Mouse (Mus musculus) ES-Bruce4 (cell line): ENCODE data around the gene Pip5k1a. TPM values are rescaled to one million over a fixed set of nuclear protein-coding genes. Genes with fewer than 3 reads are reported as not detected.

Experiments used
- H3K27ac ChIP-seq: 2 replicates; pipeline ENCODE4 v1.5.1; 2012; ENCODE audit warnings: low read length, inconsistent platforms; ENCODE audit not compliant: insufficient read depth
- H3K27me3 ChIP-seq: 2 replicates; pipeline ENCODE4 v1.6.1; 2012; ENCODE audit warnings: mild to moderate bottlenecking, low read length, inconsistent platforms; ENCODE audit not compliant: control insufficient read depth, poor library complexity, insufficient read depth, severe bottlenecking
- H3K36me3 ChIP-seq: 2 replicates; pipeline ENCODE4 v1.6.1; 2012; ENCODE audit warnings: inconsistent platforms, mild to moderate bottlenecking, low read length, moderate library complexity; ENCODE audit not compliant: control insufficient read depth, poor library complexity, insufficient read depth, severe bottlenecking
- H3K4me1 ChIP-seq: one replicate; pipeline ENCODE4 v1.8.1; 2011; ENCODE audit warnings: low read length; ENCODE audit not compliant: control insufficient read depth, insufficient read depth
- H3K4me3 ChIP-seq: 2 replicates; pipeline ENCODE4 v1.5.1; 2011; ENCODE audit warnings: low read depth, mild to moderate bottlenecking, low read length
- H3K9ac ChIP-seq: 2 replicates; pipeline ENCODE4 v1.6.1; 2012; ENCODE audit warnings: low read depth, mild to moderate bottlenecking, inconsistent platforms; ENCODE audit not compliant: poor library complexity, severe bottlenecking
- H3K9me3 ChIP-seq: replicated peaks from 2 replicates; pipeline ENCODE4 v1.6.1; 2012; ENCODE audit warnings: mild to moderate bottlenecking, low read length, inconsistent platforms; ENCODE audit not compliant: control insufficient read depth, poor library complexity, insufficient read depth, severe bottlenecking
- CTCF ChIP-seq: IDR thresholded peaks from one replicate; pipeline ENCODE4 v1.8.1; 2011; ENCODE audit warnings: low read depth, low read length
- EP300 ChIP-seq: IDR thresholded peaks from 2 replicates; pipeline ENCODE4 v1.6.1; 2011; ENCODE audit warnings: low read depth, low read length; ENCODE audit not compliant: insufficient read depth
- POLR2A ChIP-seq: IDR thresholded peaks from one replicate; pipeline ENCODE4 v1.8.1; 2011; ENCODE audit warnings: low read length; ENCODE audit not compliant: insufficient read depth
- polyA plus RNA-seq: library from polyadenylated mRNA; stranded (reverse); fragments of >200 nt; gene quantifications from 2 replicates; pipeline ENCODE4 v1.2.4, GENCODE M21; 2011; ENCODE audit warnings: low read depth; ENCODE audit not compliant: missing spikeins, insufficient read depth, insufficient read length

Gene Pip5k1a
- polyA plus RNA-seq, 1 experiment = 53.9 TPM

DNA sequence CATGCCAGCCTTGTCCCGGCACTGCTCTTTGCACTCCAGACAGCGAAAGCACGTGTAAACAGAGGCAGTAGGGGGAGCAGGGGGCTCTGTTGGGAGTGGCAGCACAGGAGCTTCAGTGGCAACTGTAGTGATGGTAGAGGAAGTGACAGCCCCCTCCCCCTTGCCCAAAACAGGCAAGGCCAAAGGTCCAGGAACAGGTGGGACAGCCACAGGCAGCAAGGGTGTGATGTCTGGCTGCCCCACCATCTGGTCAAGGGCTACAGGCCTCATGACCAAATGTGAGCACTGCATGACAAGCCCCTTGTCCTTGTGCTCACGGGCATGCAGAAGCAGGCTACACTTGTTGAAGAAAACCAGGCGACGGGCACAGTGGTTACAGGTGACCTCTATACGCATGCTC lies 96.3 kb downstream of the Pip5k1a start:
- Histone ChIP-seq H3K27me3 (no peaks in the 10 kb centered on the region), H3K4me1 (no peaks in the 10 kb centered on the region), H3K36me3 (peaks cover 30% of the 10 kb centered on the region), H3K9me3 (no peaks in the 10 kb centered on the region), H3K4me3 (no peak overlapping the region), H3K27ac (no peak overlapping the region), H3K9ac (no peak overlapping the region)
- TF ChIP-seq EP300 = no peak
- no peak for TF ChIP-seq POLR2A
- TF ChIP-seq CTCF = no peak

Other genes starting within 250 kb of the Pip5k1a start
- gene Psmb4, start 220.0 kb downstream of the Pip5k1a start, polyA plus RNA-seq = 331 and 345 TPM in 2 replicates
- gene Selenbp1, start 173.9 kb downstream of the Pip5k1a start, polyA plus RNA-seq = 0.68 and 1.3 TPM in 2 replicates
- 24.8 and 25.1 TPM in 2 replicates for gene Rfx5, start 152.9 kb downstream of the Pip5k1a start, polyA plus RNA-seq
- 11.3 and 12.8 TPM in 2 replicates for gene Pi4kb, start 132.2 kb downstream of the Pip5k1a start, polyA plus RNA-seq
- 37.7 and 56.5 TPM in 2 replicates for gene Zfp687, start 91.5 kb downstream of the Pip5k1a start, polyA plus RNA-seq
- gene Psmd4, start 64.3 kb downstream of the Pip5k1a start, polyA plus RNA-seq = 286 and 316 TPM in 2 replicates
- 78.0 and 83.5 TPM in 2 replicates for gene Vps72, start 4.1 kb upstream of the Pip5k1a start, polyA plus RNA-seq
- 0.90 TPM in 1 of 2 replicates, not detected in the other for gene Tmod4, start 17.5 kb upstream of the Pip5k1a start, polyA plus RNA-seq
- gene Scnm1, start 27.1 kb upstream of the Pip5k1a start, polyA plus RNA-seq = 48.5 and 52.1 TPM in 2 replicates
- gene Lysmd1, start 27.2 kb upstream of the Pip5k1a start, polyA plus RNA-seq = 4.0 and 5.7 TPM in 2 replicates
- gene Tnfaip8l2, start 35.4 kb upstream of the Pip5k1a start, polyA plus RNA-seq = not detected in 2 replicates
- 13.3 and 18.8 TPM in 2 replicates for gene Sema6c, start 53.5 kb upstream of the Pip5k1a start, polyA plus RNA-seq
- 39.8 and 49.0 TPM in 2 replicates for gene Gabpb2, start 111.0 kb upstream of the Pip5k1a start, polyA plus RNA-seq
- gene Cdc42se1, start 121.8 kb upstream of the Pip5k1a start, polyA plus RNA-seq = 57.4 and 65.6 TPM in 2 replicates
- gene Mllt11, start 125.2 kb upstream of the Pip5k1a start, polyA plus RNA-seq = 13.1 and 15.5 TPM in 2 replicates
- 1.2 and 2.1 TPM in 2 replicates for gene Gm128, start 134.7 kb upstream of the Pip5k1a start, polyA plus RNA-seq
- gene Bnipl, start 144.3 kb upstream of the Pip5k1a start, polyA plus RNA-seq = 4.1 and 4.8 TPM in 2 replicates
- gene Mindy1, start 174.4 kb upstream of the Pip5k1a start, polyA plus RNA-seq = 43.6 and 48.0 TPM in 2 replicates
- 42.9 and 43.9 TPM in 2 replicates for gene Prune1, start 175.1 kb upstream of the Pip5k1a start, polyA plus RNA-seq
- 1.9 and 2.0 TPM in 2 replicates for gene Anxa9, start 200.2 kb upstream of the Pip5k1a start, polyA plus RNA-seq
- 99.9 and 103 TPM in 2 replicates for gene Cers2, start 207.9 kb upstream of the Pip5k1a start, polyA plus RNA-seq